15 mouse cellular contexts compared by ENCODE assay signal in genomic region chr2:116417428-116418195, GRCm38 (mm10).
DNase-seq lines count a peak whose midpoint lies in the region; ATAC-seq and TF ChIP-seq lines count a peak whose summit lies in the region.
"Had no signal": no experiment of that assay in that cellular context is flagged by ENCODE, and none has a peak within 500 bp of the region (broad histone marks: within the 10 kb centered on the region; RNA-seq: fewer than 3 reads in every experiment).

No protein-coding gene starts in this region.

- H3K27ac ChIP-seq in gastrocnemius, adult 2 months, result no peak overlapping the region
- H3K27ac ChIP-seq in liver, postnatal 0 days (ENCODE audit: low read depth), result no peak overlapping the region
- no peak overlapping the region for H3K27ac ChIP-seq in heart, embryonic 16.5 days (ENCODE audit: low read length)
- H3K27ac ChIP-seq: forebrain, embryonic 12.5 days; hindbrain, embryonic 15.5 days; limb, embryonic 10.5 days had no signal

- no peaks in the 10 kb centered on the region for H3K36me3 ChIP-seq in liver, postnatal 0 days (replicated peaks; ENCODE audit: insufficient read depth, low read length)
- no peaks in the 10 kb centered on the region for H3K36me3 ChIP-seq in heart, embryonic 16.5 days (ENCODE audit: control insufficient read depth, insufficient read depth)
- H3K36me3 ChIP-seq: forebrain, embryonic 12.5 days; hindbrain, embryonic 15.5 days; limb, embryonic 10.5 days had no signal

- no peaks in the 10 kb centered on the region for H3K9me3 ChIP-seq in liver, postnatal 0 days (ENCODE audit: low read length)
- no peaks in the 10 kb centered on the region for H3K9me3 ChIP-seq in heart, embryonic 16.5 days (replicated peaks; ENCODE audit: control insufficient read depth, low read length)
- H3K9me3 ChIP-seq: forebrain, embryonic 12.5 days; hindbrain, embryonic 15.5 days; limb, embryonic 10.5 days had no signal

- TF ChIP-seq CTCF in gastrocnemius, adult 2 months (IDR thresholded peaks at IDR 0.05), result no peak
- TF ChIP-seq CTCF in liver, postnatal 0 days (IDR thresholded peaks at IDR 0.05; ENCODE audit: low read depth), result no peak

- intact Hi-C loops in gastrocnemius, adult 2 months (cut with DNase I), result no loop called here

- TF ChIP-seq EP300 in liver, postnatal 0 days (IDR thresholded peaks at IDR 0.05; ENCODE audit: low read depth), result no peak

- no peak overlapping the region for H3K4me2 ChIP-seq in liver, postnatal 0 days (ENCODE audit: low read depth, low read length)
- H3K4me2 ChIP-seq in heart, embryonic 16.5 days (ENCODE audit: low read depth, low read length), result peak overlapping the region; percentile 38; the same call in 1 of the 2 replicates
- H3K4me2 ChIP-seq: forebrain, embryonic 12.5 days; hindbrain, embryonic 15.5 days had no signal

- no peak for DNase-seq in gastrocnemius, adult 2 months
- no peak for DNase-seq in gastrocnemius, postnatal 10 days
- no peak for DNase-seq in liver, postnatal 0 days
- no peak for DNase-seq in liver
- peak; percentile 13 for DNase-seq in skeletal muscle tissue, adult 2 months (ENCODE audit: low read depth, low spot score)
- DNase-seq in urinary bladder, postnatal 4 days (ENCODE audit: low spot score in 2 of 2), result no peak
- no peak for DNase-seq in adrenal gland, postnatal 14 days
- DNase-seq: cerebellum, adult 18-20 months; gastrocnemius, postnatal 25 days; midbrain, embryonic 14.5 days; right cerebral cortex, adult 18-20 months had no signal

- peak overlapping the region; percentile 28 for H3K4me3 ChIP-seq in gastrocnemius, adult 2 months
- no peak overlapping the region for H3K4me3 ChIP-seq in liver, postnatal 0 days (ENCODE audit: low read depth, low read length)
- no peak overlapping the region for H3K4me3 ChIP-seq in heart, embryonic 16.5 days (ENCODE audit: low read length)
- H3K4me3 ChIP-seq: forebrain, embryonic 12.5 days; hindbrain, embryonic 15.5 days; limb, embryonic 10.5 days had no signal

- no peaks in the 10 kb centered on the region for H3K27me3 ChIP-seq in liver, postnatal 0 days (ENCODE audit: insufficient read depth, low read length)
- H3K27me3 ChIP-seq in heart, embryonic 16.5 days (ENCODE audit: control insufficient read depth, insufficient read depth, low read length), result no peaks in the 10 kb centered on the region
- H3K27me3 ChIP-seq: forebrain, embryonic 12.5 days; hindbrain, embryonic 15.5 days had no signal

- H3K4me1 ChIP-seq in liver, postnatal 0 days (ENCODE audit: insufficient read depth), result no peaks in the 10 kb centered on the region
- peaks cover 2% of the 10 kb centered on the region; the same call in 1 of the 2 replicates for H3K4me1 ChIP-seq in heart, embryonic 16.5 days (ENCODE audit: control insufficient read depth, insufficient read depth, low read length)
- H3K4me1 ChIP-seq: forebrain, embryonic 12.5 days; hindbrain, embryonic 15.5 days; limb, embryonic 10.5 days had no signal

- 64% methylated on average over 13 of the region's 13 CpGs for WGBS in liver, postnatal 0 days (ENCODE audit: insufficient replicate concordance)
- WGBS in heart, embryonic 16.5 days, result 48% methylated on average over 13 of the region's 13 CpGs

- ATAC-seq in liver, postnatal 0 days, result peak; percentile 40; the same call in 1 of the 2 replicates
- peak; percentile 28; the same call in 1 of the 2 replicates for ATAC-seq in heart, embryonic 16.5 days (replicated peaks; ENCODE audit: extremely low read depth, insufficient read depth, low FRiP score)

- H3K9ac ChIP-seq in liver, postnatal 0 days (replicated peaks), result no peak overlapping the region
- no peak overlapping the region for H3K9ac ChIP-seq in heart, embryonic 16.5 days (ENCODE audit: low read length)
- H3K9ac ChIP-seq: forebrain, embryonic 12.5 days; hindbrain, embryonic 15.5 days had no signal
